Mouse (Mus musculus): ENCODE data around the gene Majin. TPM values are rescaled to one million over a fixed set of nuclear protein-coding genes. Genes with fewer than 3 reads are reported as not detected.

Majin gene
- polyA plus RNA-seq, 1 experiment from 2014 or later: not detected

- DNase-seq (ENCODE audit: low spot score): no peak
- no peak overlapping the region for H3K27ac ChIP-seq (replicated peaks; ENCODE audit: low read depth, low read length)
- H3K9me3 ChIP-seq (ENCODE audit: control insufficient read depth, low read length): no peaks in the 10 kb centered on the region
These were observed 49.5 kb downstream of the Majin start for GRCm38 (mm10) chr19:6233647-6234046.

GRCm38 (mm10) chr19:6234337-6235083 lies 50.3 kb downstream of the Majin start:
- H3K27me3 ChIP-seq (replicated peaks; ENCODE audit: control insufficient read depth, insufficient read depth, low read length): no peaks in the 10 kb centered on the region

More at GRCm38 (mm10) chr19:6233647-6234046, 49.5 kb downstream of the Majin start:
- ATAC-seq (ENCODE audit: low read depth): no peak
- Histone ChIP-seq H3K9ac (ENCODE audit: low read depth, low read length) (no peak overlapping the region), H3K36me3 (ENCODE audit: control insufficient read depth, insufficient read depth, low read length) (peaks cover 51% of the 10 kb centered on the region), H3K4me2 (ENCODE audit: low read depth, low read length) (no peak overlapping the region), H3K4me3 (ENCODE audit: low read depth, low read length) (no peak overlapping the region), H3K27me3 (replicated peaks; ENCODE audit: control insufficient read depth, insufficient read depth, low read length) (no peaks in the 10 kb centered on the region), H3K4me1 (ENCODE audit: control insufficient read depth, insufficient read depth, low read length) (peaks cover 7% of the 10 kb centered on the region)
- WGBS: 86% methylated on average over 16 of the region's 16 CpGs

GRCm38 (mm10) chr19:6235084-6236052 lies 51.2 kb downstream of the Majin start, which contains the start of gene Ppp2r5b:
Gene Ppp2r5b (minus strand): TSS chr19:6235872.
- ATAC-seq (ENCODE audit: low read depth) (peak; percentile 97), DNase-seq (ENCODE audit: low spot score) (peak; percentile 97)
- peak within 1 kb of the TSS; percentile 78 for H3K9ac ChIP-seq (ENCODE audit: low read depth, low read length)
- peak within 1 kb of the TSS; percentile 79 for H3K4me2 ChIP-seq (ENCODE audit: low read depth, low read length)
- H3K4me1 ChIP-seq (ENCODE audit: control insufficient read depth, insufficient read depth, low read length): peaks cover 7% of the 10 kb centered on the region
- peak within 1 kb of the TSS; percentile 94 for H3K27ac ChIP-seq (replicated peaks; ENCODE audit: low read depth, low read length)
- no peaks in the 10 kb centered on the region for H3K9me3 ChIP-seq (ENCODE audit: control insufficient read depth, low read length)
- 2% methylated on average over 44 of the region's 48 CpGs for WGBS
- peaks cover 34% of the 10 kb centered on the region for H3K36me3 ChIP-seq (ENCODE audit: control insufficient read depth, insufficient read depth, low read length)
- no peaks in the 10 kb centered on the region for H3K27me3 ChIP-seq (replicated peaks; ENCODE audit: control insufficient read depth, insufficient read depth, low read length)
- peak within 1 kb of the TSS; percentile 73 for H3K4me3 ChIP-seq (ENCODE audit: low read depth, low read length)

More at GRCm38 (mm10) chr19:6234337-6235083, 50.3 kb downstream of the Majin start:
- no peak for DNase-seq (ENCODE audit: low spot score)
- no peak overlapping the region for H3K27ac ChIP-seq (replicated peaks; ENCODE audit: low read depth, low read length)
- H3K9ac ChIP-seq (ENCODE audit: low read depth, low read length): peak overlapping the region; percentile 78
- H3K36me3 ChIP-seq (ENCODE audit: control insufficient read depth, insufficient read depth, low read length): peaks cover 43% of the 10 kb centered on the region
- H3K4me1 ChIP-seq (ENCODE audit: control insufficient read depth, insufficient read depth, low read length): peaks cover 7% of the 10 kb centered on the region
- H3K9me3 ChIP-seq (ENCODE audit: control insufficient read depth, low read length): no peaks in the 10 kb centered on the region
- peak overlapping the region; percentile 79 for H3K4me2 ChIP-seq (ENCODE audit: low read depth, low read length)
- H3K4me3 ChIP-seq (ENCODE audit: low read depth, low read length): peak overlapping the region; percentile 73
- WGBS: 65% methylated on average over 9 of the region's 11 CpGs
- ATAC-seq (ENCODE audit: low read depth): no peak

- 1% methylated on average over 9 of the region's 9 CpGs for WGBS
- H3K4me2 ChIP-seq (ENCODE audit: low read depth, low read length): peak overlapping the region; percentile 79
- H3K9ac ChIP-seq (ENCODE audit: low read depth, low read length): peak overlapping the region; percentile 78
- peak; percentile 91 for ATAC-seq (ENCODE audit: low read depth)
- no peaks in the 10 kb centered on the region for H3K27me3 ChIP-seq (replicated peaks; ENCODE audit: control insufficient read depth, insufficient read depth, low read length)
- DNase-seq (ENCODE audit: low spot score): peak; percentile 97
- H3K4me3 ChIP-seq (ENCODE audit: low read depth, low read length): peak overlapping the region; percentile 73
- H3K27ac ChIP-seq (replicated peaks; ENCODE audit: low read depth, low read length): peak overlapping the region; percentile 94
- H3K36me3 ChIP-seq (ENCODE audit: control insufficient read depth, insufficient read depth, low read length): peaks cover 27% of the 10 kb centered on the region
- H3K9me3 ChIP-seq (ENCODE audit: control insufficient read depth, low read length): no peaks in the 10 kb centered on the region
- peaks cover 7% of the 10 kb centered on the region for H3K4me1 ChIP-seq (ENCODE audit: control insufficient read depth, insufficient read depth, low read length)
These were observed 51.9 kb downstream of the Majin start for GRCm38 (mm10) chr19:6236053-6236441.

GRCm38 (mm10) chr19:6236842-6237241 lies 52.7 kb downstream of the Majin start:
- no peak overlapping the region for H3K4me3 ChIP-seq (ENCODE audit: low read depth, low read length)
- 71% methylated on average over 7 of the region's 7 CpGs for WGBS
- no peak for ATAC-seq (ENCODE audit: low read depth)

GRCm38 (mm10) chr19:6238740-6239139 lies 54.6 kb downstream of the Majin start:
- H3K4me2 ChIP-seq (ENCODE audit: low read depth, low read length): no peak overlapping the region

More at GRCm38 (mm10) chr19:6236842-6237241, 52.7 kb downstream of the Majin start:
- Histone ChIP-seq H3K27me3 (replicated peaks; ENCODE audit: control insufficient read depth, insufficient read depth, low read length) (no peaks in the 10 kb centered on the region), H3K4me2 (ENCODE audit: low read depth, low read length) (no peak overlapping the region), H3K4me1 (ENCODE audit: control insufficient read depth, insufficient read depth, low read length) (peaks cover 7% of the 10 kb centered on the region), H3K27ac (replicated peaks; ENCODE audit: low read depth, low read length) (no peak overlapping the region), H3K9ac (ENCODE audit: low read depth, low read length) (no peak overlapping the region), H3K36me3 (ENCODE audit: control insufficient read depth, insufficient read depth, low read length) (peaks cover 20% of the 10 kb centered on the region; the same call in 1 of the 2 replicates), H3K9me3 (ENCODE audit: control insufficient read depth, low read length) (no peaks in the 10 kb centered on the region)
- DNase-seq (ENCODE audit: low spot score): no peak

GRCm38 (mm10) chr19:6240136-6240535 lies 55.9 kb downstream of the Majin start:
- Histone ChIP-seq H3K27me3 (replicated peaks; ENCODE audit: control insufficient read depth, insufficient read depth, low read length) (no peaks in the 10 kb centered on the region), H3K27ac (replicated peaks; ENCODE audit: low read depth, low read length) (no peak overlapping the region), H3K36me3 (ENCODE audit: control insufficient read depth, insufficient read depth, low read length) (peaks cover 10% of the 10 kb centered on the region; the same call in 1 of the 2 replicates), H3K9ac (ENCODE audit: low read depth, low read length) (no peak overlapping the region), H3K4me2 (ENCODE audit: low read depth, low read length) (no peak overlapping the region), H3K4me1 (ENCODE audit: control insufficient read depth, insufficient read depth, low read length) (peaks cover 5% of the 10 kb centered on the region; the same call in 1 of the 2 replicates), H3K9me3 (ENCODE audit: control insufficient read depth, low read length) (no peaks in the 10 kb centered on the region), H3K4me3 (ENCODE audit: low read depth, low read length) (no peak overlapping the region)
- WGBS: 76% methylated on average over 1 of the region's 1 CpGs
- DNase-seq (ENCODE audit: low spot score) (no peak), ATAC-seq (ENCODE audit: low read depth) (no peak)

More at GRCm38 (mm10) chr19:6238740-6239139, 54.6 kb downstream of the Majin start:
- H3K4me3 ChIP-seq (ENCODE audit: low read depth, low read length): no peak overlapping the region
- peaks cover 3% of the 10 kb centered on the region; the same call in 1 of the 2 replicates for H3K36me3 ChIP-seq (ENCODE audit: control insufficient read depth, insufficient read depth, low read length)
- no peak overlapping the region for H3K27ac ChIP-seq (replicated peaks; ENCODE audit: low read depth, low read length)
- peaks cover 12% of the 10 kb centered on the region for H3K4me1 ChIP-seq (ENCODE audit: control insufficient read depth, insufficient read depth, low read length)
- DNase-seq (ENCODE audit: low spot score): no peak
- ATAC-seq (ENCODE audit: low read depth): no peak
- no peaks in the 10 kb centered on the region for H3K9me3 ChIP-seq (ENCODE audit: control insufficient read depth, low read length)
- H3K9ac ChIP-seq (ENCODE audit: low read depth, low read length): no peak overlapping the region
- H3K27me3 ChIP-seq (replicated peaks; ENCODE audit: control insufficient read depth, insufficient read depth, low read length): no peaks in the 10 kb centered on the region

- Histone ChIP-seq H3K4me2 (ENCODE audit: low read depth, low read length) (peak overlapping the region; percentile 38), H3K4me3 (ENCODE audit: low read depth, low read length) (peak overlapping the region; percentile 83), H3K27ac (replicated peaks; ENCODE audit: low read depth, low read length) (peak overlapping the region; percentile 30; the same call in 1 of the 2 replicates), H3K4me1 (ENCODE audit: control insufficient read depth, insufficient read depth, low read length) (peaks cover 5% of the 10 kb centered on the region; the same call in 1 of the 2 replicates), H3K9me3 (ENCODE audit: control insufficient read depth, low read length) (no peaks in the 10 kb centered on the region), H3K27me3 (replicated peaks; ENCODE audit: control insufficient read depth, insufficient read depth, low read length) (no peaks in the 10 kb centered on the region), H3K9ac (ENCODE audit: low read depth, low read length) (no peak overlapping the region), H3K36me3 (ENCODE audit: control insufficient read depth, insufficient read depth, low read length) (peaks cover 15% of the 10 kb centered on the region; the same call in 1 of the 2 replicates)
- DNase-seq (ENCODE audit: low spot score): no peak
- ATAC-seq (ENCODE audit: low read depth): no peak
- 37% methylated on average over 5 of the region's 5 CpGs for WGBS
These were observed 56.5 kb downstream of the Majin start for GRCm38 (mm10) chr19:6240725-6241124.

Measured in embryonic facial prominence, embryonic 14.5 days (tissue).